Mouse (Mus musculus): Measurements from ENCODE around the gene Tmem94. TPM values are rescaled to one million over a fixed set of nuclear protein-coding genes. Genes with fewer than 3 reads are reported as not detected.

Gene Tmem94
- polyA plus RNA-seq, 1 experiment = 22.7 TPM

GRCm38 (mm10) chr11:115826487-115826886, 61.3 kb downstream of the Tmem94 start:
- no peaks in the 10 kb centered on the region for H3K9me3 ChIP-seq
- peaks cover 41% of the 10 kb centered on the region for H3K4me1 ChIP-seq
- peaks cover 13% of the 10 kb centered on the region for H3K36me3 ChIP-seq (replicated peaks; ENCODE audit: low read length)
- no peak overlapping the region for H3K4me3 ChIP-seq (replicated peaks)
- peaks cover 57% of the 10 kb centered on the region for H3K27me3 ChIP-seq (replicated peaks)
- TF ChIP-seq GATA1 (IDR thresholded peaks at IDR 0.05; ENCODE audit: borderline replicate concordance, low read length) (no peak), FLI1 (IDR thresholded peaks at IDR 0.05; ENCODE audit: low read length) (no peak)

GRCm38 (mm10) chr11:115827624-115828023, 62.4 kb downstream of the Tmem94 start:
- H3K4me3 ChIP-seq (replicated peaks) = no peak overlapping the region
- peaks cover 2% of the 10 kb centered on the region for H3K36me3 ChIP-seq (replicated peaks; ENCODE audit: low read length)
- peaks cover 65% of the 10 kb centered on the region for H3K27me3 ChIP-seq (replicated peaks)
- H3K4me1 ChIP-seq = peaks cover 50% of the 10 kb centered on the region
- TF ChIP-seq GATA1 (IDR thresholded peaks at IDR 0.05; ENCODE audit: borderline replicate concordance, low read length) (no peak), FLI1 (IDR thresholded peaks at IDR 0.05; ENCODE audit: low read length) (no peak)
- H3K9me3 ChIP-seq = no peaks in the 10 kb centered on the region

DNA sequence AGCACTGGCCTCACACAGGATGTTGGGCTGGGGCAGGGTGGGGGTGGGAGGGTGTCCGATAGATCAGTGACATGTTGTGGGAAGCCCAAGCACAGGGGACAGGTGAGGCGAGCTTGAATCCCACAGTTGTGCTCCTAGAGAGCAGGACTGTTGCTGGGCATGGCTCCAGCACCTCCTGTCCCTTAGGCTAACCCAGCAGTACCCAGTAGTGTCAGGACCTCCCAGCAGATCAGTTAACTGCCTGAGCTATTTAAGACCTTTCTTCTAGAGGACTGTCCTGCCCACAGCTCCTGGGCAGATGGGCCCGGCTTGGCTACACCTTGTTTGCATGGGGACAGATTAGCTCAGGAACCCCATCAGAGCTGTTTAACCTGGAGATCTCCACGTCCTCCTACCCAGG, 63.8 kb downstream of the Tmem94 start:
- H3K36me3 ChIP-seq (replicated peaks; ENCODE audit: low read length) = no peaks in the 10 kb centered on the region
- no peaks in the 10 kb centered on the region for H3K9me3 ChIP-seq
- peaks cover 51% of the 10 kb centered on the region for H3K4me1 ChIP-seq
- H3K27me3 ChIP-seq (replicated peaks) = peaks cover 71% of the 10 kb centered on the region
- H3K4me3 ChIP-seq (replicated peaks) = no peak overlapping the region
- TF ChIP-seq GATA1 (IDR thresholded peaks at IDR 0.05; ENCODE audit: borderline replicate concordance, low read length) (no peak), FLI1 (IDR thresholded peaks at IDR 0.05; ENCODE audit: low read length) (no peak)

- Histone ChIP-seq H3K4me3 (replicated peaks) (no peak overlapping the region), H3K4me1 (peaks cover 43% of the 10 kb centered on the region), H3K27me3 (replicated peaks) (peaks cover 71% of the 10 kb centered on the region), H3K36me3 (replicated peaks; ENCODE audit: low read length) (no peaks in the 10 kb centered on the region), H3K9me3 (no peaks in the 10 kb centered on the region)
- TF ChIP-seq FLI1 (IDR thresholded peaks at IDR 0.05; ENCODE audit: low read length) = no peak
- TF ChIP-seq GATA1 (IDR thresholded peaks at IDR 0.05; ENCODE audit: borderline replicate concordance, low read length) = no peak
These were observed 65.5 kb downstream of the Tmem94 start for GRCm38 (mm10) chr11:115830550-115831325.

DNA sequence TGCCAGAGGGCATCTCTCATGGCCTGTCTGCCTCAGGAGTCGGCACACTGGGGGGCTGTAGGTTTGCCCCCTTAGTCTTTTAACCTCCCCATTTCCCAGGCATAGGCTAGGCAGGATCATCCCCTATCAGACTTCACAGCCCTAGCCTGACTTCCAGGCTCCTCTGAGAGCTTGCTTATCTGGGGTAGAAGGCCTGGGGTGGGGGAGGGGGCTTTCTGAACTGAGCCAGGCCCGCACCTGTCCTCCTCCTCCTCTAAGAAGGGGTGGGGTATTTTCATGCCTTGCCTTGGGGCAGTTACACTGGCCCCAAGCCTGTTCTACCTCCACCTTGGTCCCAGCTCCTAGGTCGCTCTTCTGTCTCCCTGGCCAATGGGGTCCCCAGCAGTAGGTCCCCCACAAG, 66.3 kb downstream of the Tmem94 start:
- peaks cover 43% of the 10 kb centered on the region for H3K4me1 ChIP-seq

GRCm38 (mm10) chr11:115832064-115832463, 66.8 kb downstream of the Tmem94 start:
- H3K4me1 ChIP-seq = peaks cover 40% of the 10 kb centered on the region
- TF ChIP-seq GATA1 (IDR thresholded peaks at IDR 0.05; ENCODE audit: borderline replicate concordance, low read length) (no peak), FLI1 (IDR thresholded peaks at IDR 0.05; ENCODE audit: low read length) (no peak)
- no peaks in the 10 kb centered on the region for H3K36me3 ChIP-seq (replicated peaks; ENCODE audit: low read length)
- H3K27me3 ChIP-seq (replicated peaks) = peaks cover 73% of the 10 kb centered on the region
- H3K4me3 ChIP-seq (replicated peaks) = no peak overlapping the region
- H3K9me3 ChIP-seq = no peaks in the 10 kb centered on the region

More for the DNA sequence above, 66.3 kb downstream of the Tmem94 start:
- H3K27me3 ChIP-seq (replicated peaks) = peaks cover 73% of the 10 kb centered on the region
- H3K9me3 ChIP-seq = no peaks in the 10 kb centered on the region
- TF ChIP-seq GATA1 (IDR thresholded peaks at IDR 0.05; ENCODE audit: borderline replicate concordance, low read length) (no peak), FLI1 (IDR thresholded peaks at IDR 0.05; ENCODE audit: low read length) (no peak)
- no peak overlapping the region for H3K4me3 ChIP-seq (replicated peaks)
- H3K36me3 ChIP-seq (replicated peaks; ENCODE audit: low read length) = no peaks in the 10 kb centered on the region

DNA sequence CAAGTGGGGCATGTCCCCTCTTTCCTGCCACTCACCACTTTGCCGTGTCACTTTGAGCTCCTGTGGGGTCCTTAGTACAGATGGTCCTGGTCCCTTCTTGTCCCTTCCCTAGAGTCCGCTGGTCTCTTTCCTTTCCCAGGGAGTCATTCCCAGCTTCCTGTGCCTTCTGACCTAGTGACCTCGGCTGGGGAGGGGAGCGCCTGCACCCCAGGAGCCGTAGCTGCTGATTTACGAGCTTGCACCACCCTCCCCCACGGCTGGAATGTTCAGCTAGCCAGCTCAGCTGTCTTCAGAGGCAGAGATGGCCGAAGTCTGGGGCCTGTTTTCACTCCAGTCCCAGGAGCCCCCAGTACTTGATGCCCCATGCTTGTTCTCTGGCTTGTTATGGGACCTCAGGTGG, 67.3 kb downstream of the Tmem94 start:
- TF ChIP-seq FLI1 (IDR thresholded peaks at IDR 0.05; ENCODE audit: low read length) = no peak
- TF ChIP-seq GATA1 (IDR thresholded peaks at IDR 0.05; ENCODE audit: borderline replicate concordance, low read length) = no peak
- Histone ChIP-seq H3K4me3 (replicated peaks) (no peak overlapping the region), H3K4me1 (peaks cover 40% of the 10 kb centered on the region), H3K9me3 (no peaks in the 10 kb centered on the region), H3K27me3 (replicated peaks) (peaks cover 69% of the 10 kb centered on the region), H3K36me3 (replicated peaks; ENCODE audit: low read length) (no peaks in the 10 kb centered on the region)

DNA sequence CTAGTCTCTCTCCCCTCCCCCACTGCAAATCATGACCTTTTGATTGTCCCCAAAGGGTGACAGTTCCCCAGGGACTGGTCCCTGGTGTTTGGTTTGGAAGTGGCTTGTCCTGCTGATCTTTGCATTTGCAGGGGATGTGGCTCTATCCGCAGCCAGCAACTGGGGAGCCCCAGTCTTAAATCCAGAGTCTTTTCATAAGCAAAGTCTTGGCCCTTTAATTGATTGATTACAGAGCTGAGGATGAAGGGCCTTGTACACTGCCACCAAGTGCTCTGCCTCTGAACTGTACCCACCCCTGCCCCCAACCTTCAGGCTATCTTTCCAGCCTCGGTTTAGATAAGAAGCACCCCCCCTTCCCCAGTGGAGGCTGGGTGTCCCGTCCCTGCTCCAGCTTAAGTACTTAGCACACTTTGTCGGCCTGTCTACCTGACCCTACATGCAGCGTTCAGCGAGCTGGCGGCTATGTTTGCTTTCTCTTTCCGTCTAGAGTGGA, 67.8 kb downstream of the Tmem94 start:
- Histone ChIP-seq H3K9me3 (no peaks in the 10 kb centered on the region), H3K4me1 (peaks cover 40% of the 10 kb centered on the region), H3K36me3 (replicated peaks; ENCODE audit: low read length) (no peaks in the 10 kb centered on the region), H3K27me3 (replicated peaks) (peaks cover 70% of the 10 kb centered on the region), H3K4me3 (replicated peaks) (no peak overlapping the region)
- TF ChIP-seq GATA1 (IDR thresholded peaks at IDR 0.05; ENCODE audit: borderline replicate concordance, low read length) = no peak
- TF ChIP-seq FLI1 (IDR thresholded peaks at IDR 0.05; ENCODE audit: low read length) = no peak

DNA sequence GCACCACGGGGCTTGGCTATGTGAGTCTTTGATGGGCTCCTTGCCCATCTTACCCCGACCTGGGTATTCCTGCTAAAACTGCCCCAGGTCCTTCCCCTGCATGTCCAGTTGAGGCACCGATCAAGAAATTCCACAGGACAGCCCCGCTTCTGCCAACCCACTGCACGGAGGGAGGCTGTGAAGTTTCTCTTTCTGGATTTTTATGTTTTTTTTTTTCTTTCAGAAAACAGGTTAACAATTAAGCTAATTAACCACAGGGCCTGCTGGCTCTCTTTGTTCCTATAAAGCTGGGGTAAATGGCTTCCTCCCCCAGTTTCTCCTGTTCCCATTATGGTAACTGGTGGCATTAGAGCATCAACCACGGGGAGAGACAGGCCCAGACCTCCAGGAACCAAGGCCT, 68.8 kb downstream of the Tmem94 start:
- H3K27me3 ChIP-seq (replicated peaks) = peaks cover 67% of the 10 kb centered on the region
- peaks cover 43% of the 10 kb centered on the region for H3K4me1 ChIP-seq
- TF ChIP-seq FLI1 (IDR thresholded peaks at IDR 0.05; ENCODE audit: low read length) = no peak
- no peak for TF ChIP-seq GATA1 (IDR thresholded peaks at IDR 0.05; ENCODE audit: borderline replicate concordance, low read length)
- no peak overlapping the region for H3K4me3 ChIP-seq (replicated peaks)
- no peaks in the 10 kb centered on the region for H3K36me3 ChIP-seq (replicated peaks; ENCODE audit: low read length)
- H3K9me3 ChIP-seq = no peaks in the 10 kb centered on the region

GRCm38 (mm10) chr11:115836656-115837395, 71.6 kb downstream of the Tmem94 start:
- Histone ChIP-seq H3K9me3 (no peaks in the 10 kb centered on the region), H3K27me3 (replicated peaks) (peaks cover 53% of the 10 kb centered on the region), H3K36me3 (replicated peaks; ENCODE audit: low read length) (no peaks in the 10 kb centered on the region), H3K4me3 (replicated peaks) (no peak overlapping the region), H3K4me1 (peaks cover 33% of the 10 kb centered on the region)
- no peak for TF ChIP-seq FLI1 (IDR thresholded peaks at IDR 0.05; ENCODE audit: low read length)
- TF ChIP-seq GATA1 (IDR thresholded peaks at IDR 0.05; ENCODE audit: borderline replicate concordance, low read length) = no peak

All from megakaryocyte, embryonic 14.5 days (primary cell).